Mouse (Mus musculus) embryonic facial prominence, embryonic 14.5 days (tissue): ENCODE results near the gene Trex1. TPM values are rescaled to one million over a fixed set of nuclear protein-coding genes. Genes with fewer than 3 reads are reported as not detected.

Experiments used
- ATAC-seq: fragments of 200-750 bp; cut with Nextera tagmentation; 2 replicates; pipeline ENCODE4 v1.8.0; 2017; ENCODE audit warnings: low read depth, moderate number of reproducible peaks, moderate TSS enrichment
- DNase-seq: peaks from one replicate; pipeline ENCODE4 v3.0.0-alpha.2; 2015; ENCODE audit warnings: low spot score
- H3K27ac ChIP-seq: fragments of 300-500 bp; sonication (generic); replicated peaks from 2 replicates; pipeline ENCODE4 v1.5.1; 2014; ENCODE audit warnings: low read depth, mild to moderate bottlenecking, low read length, moderate library complexity
- H3K27me3 ChIP-seq: fragments of 300-500 bp; sonication (generic); replicated peaks from 2 replicates; pipeline ENCODE4 v1.6.1; 2014; ENCODE audit warnings: low read length; ENCODE audit not compliant: control insufficient read depth, insufficient read depth
- H3K36me3 ChIP-seq: fragments of 300-500 bp; sonication (generic); 2 replicates; pipeline ENCODE4 v1.6.1; 2014; ENCODE audit warnings: low read length, mixed read lengths; ENCODE audit not compliant: control insufficient read depth, insufficient read depth
- H3K4me1 ChIP-seq: fragments of 300-500 bp; sonication (generic); 2 replicates; pipeline ENCODE4 v1.6.1; 2014; ENCODE audit warnings: antibody characterized with exemption, low read length; ENCODE audit not compliant: control insufficient read depth, insufficient read depth
- H3K4me2 ChIP-seq: fragments of 300-500 bp; sonication (generic); 2 replicates; pipeline ENCODE4 v1.6.1; 2014; ENCODE audit warnings: low read depth, mild to moderate bottlenecking, low read length, moderate library complexity, mixed read lengths
- H3K4me3 ChIP-seq: fragments of 300-500 bp; sonication (generic); 2 replicates; pipeline ENCODE4 v1.5.1; 2014; ENCODE audit warnings: low read depth, mild to moderate bottlenecking, low read length
- H3K9ac ChIP-seq: fragments of 300-500 bp; sonication (generic); 2 replicates; pipeline ENCODE4 v1.6.1; 2014; ENCODE audit warnings: low read depth, mild to moderate bottlenecking, low read length, moderate library complexity, mixed read lengths
- H3K9me3 ChIP-seq: fragments of 300-500 bp; sonication (generic); 2 replicates; pipeline ENCODE4 v1.6.1; 2016; ENCODE audit warnings: low read length; ENCODE audit not compliant: control insufficient read depth
- WGBS: fragments of 180-500 bp; shearing (Covaris S2); extraction: QIAGEN DNeasy Blood & Tissue Kit; methylation state at CpG from one replicate; pipeline ENCODE4 v1.1.7; 2014; 5-methylcytosine and 5-hydroxymethylcytosine counted together
- polyA plus RNA-seq: library from polyadenylated mRNA; unstranded; fragments of >200 nt; fragmentation: Nextera tagmentation; extraction: Ambion mirVana; gene quantifications from 2 replicates; pipeline ENCODE4 v1.2.1, GENCODE M21; 2014

Trex1 gene
- polyA plus RNA-seq = 15.5 and 17.6 TPM in 2 replicates

GRCm38 (mm10) chr9:109059136-109059903, at the start of gene Trex1:
Gene Trex1, minus strand, starts transcription at chr9:109059734.
- ATAC-seq = peak; percentile 91
- Histone ChIP-seq H3K4me3 (peak within 1 kb of the TSS; percentile 36), H3K27ac (peak within 1 kb of the TSS; percentile 84), H3K27me3 (no peaks in the 10 kb centered on the region), H3K9me3 (no peaks in the 10 kb centered on the region), H3K4me2 (peak within 1 kb of the TSS; percentile 62), H3K9ac (peak within 1 kb of the TSS; percentile 61), H3K36me3 (peaks cover 63% of the 10 kb centered on the region), H3K4me1 (peaks cover 11% of the 10 kb centered on the region)
- 8% methylated on average over 15 of the region's 15 CpGs for WGBS
- DNase-seq = peak; percentile 91

DNA sequence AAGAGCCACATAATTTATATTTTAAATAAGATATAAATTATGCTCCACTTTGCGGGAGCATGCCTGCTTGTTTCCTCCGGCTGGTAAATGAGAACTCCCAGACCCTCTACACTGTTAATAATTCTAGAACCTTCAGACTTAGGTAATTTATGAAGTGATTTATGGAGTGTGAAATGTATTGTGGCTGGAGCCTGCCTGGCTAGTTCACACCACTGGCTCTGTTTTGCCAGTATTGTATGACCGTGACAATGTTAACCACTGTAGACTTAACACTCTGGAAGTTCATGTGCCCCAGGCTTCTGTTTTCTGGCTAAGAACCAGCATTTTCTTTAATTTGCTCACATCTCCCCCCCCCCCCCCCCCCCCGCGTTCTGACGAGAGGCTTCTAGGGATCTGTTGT, 47.8 kb upstream of the Trex1 start:
- Histone ChIP-seq H3K27me3 (no peaks in the 10 kb centered on the region), H3K27ac (no peak overlapping the region), H3K4me3 (no peak overlapping the region), H3K36me3 (peaks cover 93% of the 10 kb centered on the region), H3K4me1 (no peaks in the 10 kb centered on the region), H3K9me3 (no peaks in the 10 kb centered on the region), H3K9ac (no peak overlapping the region), H3K4me2 (no peak overlapping the region)
- no peak for DNase-seq
- 73% methylated on average over 5 of the region's 6 CpGs for WGBS
- no peak for ATAC-seq

GRCm38 (mm10) chr9:109105648-109106047, 46.1 kb upstream of the Trex1 start:
- no peaks in the 10 kb centered on the region for H3K27me3 ChIP-seq
- no peak overlapping the region for H3K27ac ChIP-seq
- H3K4me3 ChIP-seq = no peak overlapping the region
- H3K9me3 ChIP-seq = no peaks in the 10 kb centered on the region
- no peaks in the 10 kb centered on the region for H3K4me1 ChIP-seq
- no peak overlapping the region for H3K4me2 ChIP-seq
- peaks cover 82% of the 10 kb centered on the region for H3K36me3 ChIP-seq
- 88% methylated on average over 12 of the region's 12 CpGs for WGBS
- no peak overlapping the region for H3K9ac ChIP-seq
- ATAC-seq = no peak
- no peak for DNase-seq

DNA sequence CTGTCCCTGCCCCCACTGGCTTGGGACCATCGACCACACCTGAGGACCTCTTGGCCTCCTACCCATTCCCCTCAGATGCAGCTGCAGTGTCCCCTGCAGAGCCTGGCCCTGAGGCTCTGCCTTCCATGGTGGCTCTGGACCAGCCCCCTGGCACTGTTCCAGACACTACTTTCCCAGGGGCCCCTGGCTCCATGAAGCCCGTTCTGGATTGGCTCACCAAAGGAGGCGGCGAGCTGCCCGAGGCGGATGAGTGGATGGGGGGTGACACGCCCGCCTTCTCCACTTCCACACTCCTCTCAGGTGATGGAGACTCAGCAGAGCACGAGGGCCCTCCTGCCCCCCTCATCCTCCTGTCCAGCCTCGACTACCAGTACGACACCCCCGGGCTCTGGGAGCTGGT, 45.5 kb upstream of the Trex1 start:
- Histone ChIP-seq H3K9me3 (no peaks in the 10 kb centered on the region), H3K4me2 (no peak overlapping the region)

GRCm38 (mm10) chr9:109104083-109104482, 44.5 kb upstream of the Trex1 start:
- Histone ChIP-seq H3K27me3 (no peaks in the 10 kb centered on the region), H3K27ac (no peak overlapping the region), H3K4me2 (no peak overlapping the region), H3K36me3 (peaks cover 79% of the 10 kb centered on the region), H3K9me3 (no peaks in the 10 kb centered on the region), H3K4me3 (no peak overlapping the region), H3K9ac (no peak overlapping the region), H3K4me1 (peaks cover 2% of the 10 kb centered on the region)
- WGBS = 92% methylated on average over 9 of the region's 9 CpGs
- no peak for ATAC-seq
- DNase-seq = no peak

More for the DNA sequence above, 45.5 kb upstream of the Trex1 start:
- H3K27me3 ChIP-seq = no peaks in the 10 kb centered on the region
- no peak overlapping the region for H3K4me3 ChIP-seq
- H3K9ac ChIP-seq = no peak overlapping the region
- WGBS = 75% methylated on average over 10 of the region's 12 CpGs
- no peak overlapping the region for H3K27ac ChIP-seq
- ATAC-seq (peak; percentile 64), DNase-seq (no peak)
- H3K36me3 ChIP-seq = peaks cover 82% of the 10 kb centered on the region
- no peaks in the 10 kb centered on the region for H3K4me1 ChIP-seq

- Histone ChIP-seq H3K4me1 (peaks cover 10% of the 10 kb centered on the region), H3K27me3 (no peaks in the 10 kb centered on the region), H3K27ac (no peak overlapping the region), H3K4me2 (no peak overlapping the region), H3K9ac (no peak overlapping the region), H3K36me3 (peaks cover 71% of the 10 kb centered on the region), H3K4me3 (no peak overlapping the region), H3K9me3 (no peaks in the 10 kb centered on the region)
- 74% methylated on average over 7 of the region's 7 CpGs for WGBS
- no peak for DNase-seq
- ATAC-seq = no peak
Measured at GRCm38 (mm10) chr9:109103250-109103649, 43.7 kb upstream of the Trex1 start.

- Histone ChIP-seq H3K9me3 (no peaks in the 10 kb centered on the region), H3K27ac (no peak overlapping the region), H3K4me1 (peaks cover 17% of the 10 kb centered on the region), H3K4me3 (no peak overlapping the region), H3K4me2 (no peak overlapping the region), H3K36me3 (peaks cover 64% of the 10 kb centered on the region), H3K9ac (no peak overlapping the region), H3K27me3 (no peaks in the 10 kb centered on the region)
- 85% methylated on average over 3 of the region's 3 CpGs for WGBS
- ATAC-seq (no peak), DNase-seq (no peak)
Measured at GRCm38 (mm10) chr9:109102541-109102940, 43.0 kb upstream of the Trex1 start.

- H3K27ac ChIP-seq = no peak overlapping the region
- peaks cover 22% of the 10 kb centered on the region for H3K4me1 ChIP-seq
- no peaks in the 10 kb centered on the region for H3K9me3 ChIP-seq
- WGBS = 86% methylated on average over 4 of the region's 5 CpGs
- H3K36me3 ChIP-seq = peaks cover 62% of the 10 kb centered on the region
- H3K4me3 ChIP-seq = no peak overlapping the region
- DNase-seq = no peak
- H3K9ac ChIP-seq = no peak overlapping the region
- no peaks in the 10 kb centered on the region for H3K27me3 ChIP-seq
- no peak overlapping the region for H3K4me2 ChIP-seq
- ATAC-seq = no peak
Measured at GRCm38 (mm10) chr9:109101933-109102445, 42.5 kb upstream of the Trex1 start.
